Mouse (Mus musculus) heart, adult 2 months (tissue): ENCODE data around the gene Meis2. TPM values are rescaled to one million over a fixed set of nuclear protein-coding genes. Genes with fewer than 3 reads are reported as not detected.

Experiments used
- DNase-seq, 2 experiments: peaks; one replicate each; pipeline ENCODE4 v3.0.0; 2021
- H3K27ac ChIP-seq: fragments of 200-600 bp; 2 replicates; pipeline ENCODE4 v1.8.1; 2022
- H3K27me3 ChIP-seq: fragments of 200-500 bp; 2 replicates; pipeline ENCODE4 v1.6.1; 2012; ENCODE audit warnings: mild to moderate bottlenecking, low read length, inconsistent platforms, mixed read lengths; ENCODE audit not compliant: control insufficient read depth, insufficient read depth
- H3K36me3 ChIP-seq: fragments of 200-500 bp; 2 replicates; pipeline ENCODE4 v1.6.1; 2012; ENCODE audit warnings: low read length, inconsistent platforms; ENCODE audit not compliant: control insufficient read depth, insufficient read depth
- H3K4me1 ChIP-seq: fragments of 200-500 bp; 2 replicates; pipeline ENCODE4 v1.6.1; 2011; ENCODE audit warnings: low read length; ENCODE audit not compliant: control insufficient read depth, insufficient read depth
- H3K4me3 ChIP-seq: fragments of 200-600 bp; 2 replicates; pipeline ENCODE4 v1.8.1; 2022
- H3K79me2 ChIP-seq: fragments of 200-500 bp; replicated peaks from 2 replicates; pipeline ENCODE4 v1.6.1; 2012; ENCODE audit warnings: mild to moderate bottlenecking, inconsistent platforms, low read length, moderate library complexity, mixed read lengths; ENCODE audit not compliant: control insufficient read depth, insufficient read depth
- H3K9ac ChIP-seq: fragments of 200-500 bp; 2 replicates; pipeline ENCODE4 v1.6.1; 2012; ENCODE audit warnings: low read depth, mild to moderate bottlenecking, control low read depth, inconsistent platforms, low read length, mixed read lengths
- CTCF ChIP-seq: fragments of 200-600 bp; IDR thresholded peaks from 2 replicates; pipeline ENCODE4 v1.8.1; 2022; ENCODE audit warnings: antibody characterized with exemption, mild to moderate bottlenecking, moderate library complexity
- EP300 ChIP-seq: fragments of 200-500 bp; IDR thresholded peaks from 2 replicates; pipeline ENCODE4 v1.6.1; 2011; ENCODE audit warnings: low read depth, low read length, control low read depth; ENCODE audit not compliant: insufficient read depth
- POLR2A ChIP-seq: fragments of 200-500 bp; IDR thresholded peaks from 2 replicates; pipeline ENCODE4 v1.6.1; 2011; ENCODE audit warnings: mild to moderate bottlenecking, low read depth, low read length, control low read depth; ENCODE audit not compliant: insufficient read depth
- WGBS: fragments of 180-500 bp; shearing (Covaris S2); methylation state at CpG from one replicate; pipeline ENCODE4 v1.1.7; 2018; 5-methylcytosine and 5-hydroxymethylcytosine counted together
- intact Hi-C: fragments of 180-260 bp; cut with DNase I; formaldehyde crosslinking; loops from one replicate; pipeline ENCODE4 v1.15.1; 2025
- polyA plus RNA-seq: library from polyadenylated mRNA; depleted of rRNA; stranded (reverse); fragments of >200 nt; gene quantifications from 2 replicates; pipeline ENCODE4 v1.2.3, GENCODE M21; 2012
- total RNA-seq, 2 experiments: library from RNA; stranded (reverse); gene quantifications; 2 replicates each; pipeline ENCODE4 v1.2.3; 2021

Meis2 gene
- total and polyA plus RNA-seq, 3 experiments = 16.9 to 30.4 (median 24.9) TPM

DNA sequence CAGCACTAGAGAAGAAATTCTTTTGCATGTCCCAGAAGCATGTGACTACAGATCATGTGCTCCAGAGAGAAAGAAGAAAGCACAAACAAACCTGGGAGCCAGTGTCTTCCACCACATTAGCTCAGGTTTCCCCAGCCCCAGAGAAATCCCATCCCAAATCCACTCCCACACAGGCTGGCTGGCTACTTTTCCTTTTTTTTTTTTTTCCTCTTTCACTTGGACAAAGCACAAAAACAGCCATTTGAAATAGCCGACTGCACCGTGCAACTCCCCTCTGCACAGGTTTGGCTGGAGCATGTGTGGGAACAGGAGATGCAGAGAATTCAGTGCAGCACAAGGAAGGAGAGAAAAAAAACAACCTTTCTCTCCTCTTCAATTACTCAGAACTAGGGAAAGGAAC lies 170.4 kb downstream of the Meis2 start:
- 0% methylated on average over 2 of the region's 2 CpGs for WGBS
- intact Hi-C loops = no loop called here
- H3K36me3 ChIP-seq = peaks cover 3% of the 10 kb centered on the region; the same call in 1 of the 2 replicates
- no peak overlapping the region for H3K4me3 ChIP-seq
- no peak for TF ChIP-seq CTCF
- no peak for TF ChIP-seq POLR2A
- TF ChIP-seq EP300 = no peak
- no peaks in the 10 kb centered on the region for H3K27me3 ChIP-seq
- H3K9ac ChIP-seq = no peak overlapping the region
- H3K27ac ChIP-seq = no peak overlapping the region
- no peaks in the 10 kb centered on the region for H3K79me2 ChIP-seq
- no peaks in the 10 kb centered on the region; the same call in 1 of the 2 replicates for H3K4me1 ChIP-seq
- DNase-seq = no peak

DNA sequence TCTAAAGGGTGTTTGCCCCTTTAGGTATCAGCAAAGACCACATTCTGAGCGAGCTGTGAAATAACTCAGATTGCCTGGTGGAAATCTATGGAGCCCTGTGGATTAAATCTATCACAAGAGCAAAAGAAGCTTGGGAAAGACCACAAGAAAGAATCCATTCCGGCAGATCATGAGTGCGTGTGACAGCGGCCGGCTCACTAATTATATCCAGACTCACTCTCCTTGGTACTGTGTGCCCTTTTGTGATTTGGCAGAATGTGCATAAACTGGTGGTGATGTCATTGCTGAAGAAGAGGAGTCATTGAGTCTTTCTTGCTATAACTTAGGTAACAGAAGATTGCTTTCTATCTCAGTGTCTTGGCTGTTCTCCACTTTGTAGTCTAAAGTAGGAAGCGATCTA lies 172.5 kb downstream of the Meis2 start:
- Histone ChIP-seq H3K36me3 (peaks cover 3% of the 10 kb centered on the region; the same call in 1 of the 2 replicates), H3K79me2 (no peaks in the 10 kb centered on the region), H3K27ac (no peak overlapping the region), H3K9ac (no peak overlapping the region), H3K4me1 (peaks cover 1% of the 10 kb centered on the region), H3K4me3 (no peak overlapping the region), H3K27me3 (no peaks in the 10 kb centered on the region)
- 64% methylated on average over 6 of the region's 6 CpGs for WGBS
- TF ChIP-seq POLR2A (no peak), EP300 (no peak), CTCF (no peak)
- DNase-seq = no peak
- intact Hi-C loops = no loop called here

- no peak for TF ChIP-seq EP300
- TF ChIP-seq CTCF = no peak
- TF ChIP-seq POLR2A = no peak
- WGBS = 60% methylated on average over 2 of the region's 2 CpGs
- no peak overlapping the region for H3K27ac ChIP-seq
- peaks cover 1% of the 10 kb centered on the region for H3K4me1 ChIP-seq
- H3K36me3 ChIP-seq = peaks cover 3% of the 10 kb centered on the region; the same call in 1 of the 2 replicates
- no peak overlapping the region for H3K9ac ChIP-seq
- no peaks in the 10 kb centered on the region for H3K79me2 ChIP-seq
- intact Hi-C loops = no loop called here
- H3K27me3 ChIP-seq = no peaks in the 10 kb centered on the region
- DNase-seq = no peak
- H3K4me3 ChIP-seq = no peak overlapping the region
These were observed 174.9 kb downstream of the Meis2 start for GRCm38 (mm10) chr2:115890715-115891114.

DNA sequence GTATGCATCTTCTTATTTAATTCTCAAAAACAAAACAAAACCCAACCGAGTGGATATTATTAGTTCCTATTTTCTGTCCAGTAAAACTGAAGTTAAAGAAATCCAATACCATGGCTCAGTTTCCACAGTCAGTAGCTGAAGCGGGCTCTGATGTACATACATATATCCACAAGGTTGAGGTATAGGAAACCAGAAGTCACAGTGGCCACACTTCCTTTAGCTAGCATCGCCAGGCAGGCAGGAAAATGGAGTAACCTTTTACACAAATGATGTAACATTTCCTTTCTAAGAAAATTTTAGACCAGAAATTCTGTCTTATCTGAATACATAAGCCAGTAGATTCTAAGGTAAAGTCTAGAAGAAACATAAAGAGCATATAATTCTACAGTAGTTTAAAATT lies 175.6 kb downstream of the Meis2 start:
- Histone ChIP-seq H3K4me3 (no peak overlapping the region), H3K4me1 (peaks cover 1% of the 10 kb centered on the region), H3K27me3 (no peaks in the 10 kb centered on the region), H3K27ac (no peak overlapping the region), H3K36me3 (peaks cover 3% of the 10 kb centered on the region; the same call in 1 of the 2 replicates), H3K9ac (no peak overlapping the region), H3K79me2 (no peaks in the 10 kb centered on the region)
- WGBS = 65% methylated on average over 3 of the region's 3 CpGs
- DNase-seq = no peak
- intact Hi-C loops = no loop called here
- no peak for TF ChIP-seq POLR2A
- no peak for TF ChIP-seq EP300
- TF ChIP-seq CTCF = no peak

GRCm38 (mm10) chr2:115889212-115889611 lies 176.4 kb downstream of the Meis2 start:
- intact Hi-C loops = no loop called here
- no peak overlapping the region for H3K27ac ChIP-seq
- H3K4me3 ChIP-seq = no peak overlapping the region
- peaks cover 3% of the 10 kb centered on the region; the same call in 1 of the 2 replicates for H3K36me3 ChIP-seq
- no peaks in the 10 kb centered on the region for H3K27me3 ChIP-seq
- H3K4me1 ChIP-seq = peaks cover 1% of the 10 kb centered on the region
- TF ChIP-seq CTCF (no peak), EP300 (no peak), POLR2A (no peak)
- WGBS = 95% methylated on average over 4 of the region's 4 CpGs
- H3K79me2 ChIP-seq = no peaks in the 10 kb centered on the region
- no peak for DNase-seq
- H3K9ac ChIP-seq = no peak overlapping the region

DNA sequence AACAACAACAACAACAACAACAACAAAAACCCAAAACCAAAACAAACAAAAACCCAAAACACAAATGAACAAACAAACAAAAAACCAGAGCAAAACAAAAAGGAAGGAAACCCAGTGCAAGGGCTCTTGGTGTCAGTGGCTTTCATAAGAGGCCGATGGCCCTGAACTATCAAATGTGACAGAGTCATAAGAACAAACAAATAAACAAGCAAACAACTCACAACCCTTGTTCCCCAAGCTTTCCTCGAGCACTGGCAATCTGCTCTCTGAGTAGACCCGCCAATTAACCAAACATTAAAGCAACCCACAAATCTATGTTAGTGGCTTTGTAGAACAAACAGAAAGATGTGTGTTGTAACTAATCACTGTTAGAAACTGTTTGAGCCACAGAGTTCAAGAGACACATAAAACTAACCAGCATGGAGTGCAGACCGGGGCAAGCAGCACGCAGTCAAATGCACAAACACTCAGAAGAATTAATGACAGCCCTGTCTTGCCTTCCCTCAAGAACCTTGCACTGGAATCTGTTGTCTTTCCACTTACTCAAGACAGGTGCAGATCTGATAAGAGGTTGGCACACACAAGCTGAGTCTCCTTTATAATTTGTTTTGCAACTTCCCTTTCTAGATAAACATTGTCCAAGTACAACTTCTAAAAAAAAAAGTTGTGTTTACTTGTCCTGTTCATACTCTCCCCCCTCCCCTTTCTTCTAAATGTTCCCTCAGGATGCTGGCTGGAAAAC lies 177.1 kb downstream of the Meis2 start:
- no peak overlapping the region for H3K4me3 ChIP-seq

More for the DNA sequence above, 177.1 kb downstream of the Meis2 start:
- H3K27ac ChIP-seq = no peak overlapping the region
- DNase-seq = no peak
- no peaks in the 10 kb centered on the region for H3K79me2 ChIP-seq
- WGBS = 87% methylated on average over 5 of the region's 5 CpGs
- intact Hi-C loops = no loop called here
- H3K4me1 ChIP-seq = peaks cover 1% of the 10 kb centered on the region; the same call in 1 of the 2 replicates
- H3K36me3 ChIP-seq = no peaks in the 10 kb centered on the region
- TF ChIP-seq CTCF (no peak), EP300 (no peak), POLR2A (no peak)
- no peaks in the 10 kb centered on the region for H3K27me3 ChIP-seq
- no peak overlapping the region for H3K9ac ChIP-seq
